Mouse (Mus musculus) midbrain, embryonic 11.5 days (tissue): ENCODE measurements at regions not wholly inside any gene's neighbourhood (a gene's known extent, or its start where the extent isn't known, plus 50 kb on each side); places are given as distances from the start of the nearest gene placed in this dataset.

ENCODE experiments used
- ATAC-seq: fragments of 200-750 bp; cut with Nextera tagmentation; 2 replicates; pipeline ENCODE4 v1.8.0; 2017; ENCODE audit warnings: moderate TSS enrichment, moderate library complexity; ENCODE audit not compliant: low FRiP score
- DNase-seq: peaks from one replicate; pipeline ENCODE4 v3.0.0; 2015; ENCODE audit warnings: low spot score; ENCODE audit errors: missing footprints
- H3K27ac ChIP-seq: fragments of 300-500 bp; sonication (generic); 2 replicates; pipeline ENCODE4 v1.5.1; 2014; ENCODE audit warnings: low read depth, low read length
- H3K27me3 ChIP-seq: fragments of 300-500 bp; sonication (generic); 2 replicates; pipeline ENCODE4 v1.6.1; 2014; ENCODE audit warnings: mild to moderate bottlenecking, low read length, moderate library complexity, mixed read lengths; ENCODE audit not compliant: control insufficient read depth, insufficient read depth
- H3K36me3 ChIP-seq: fragments of 300-500 bp; sonication (generic); 2 replicates; pipeline ENCODE4 v1.6.1; 2014; ENCODE audit warnings: mild to moderate bottlenecking, low read length, moderate library complexity, mixed read lengths; ENCODE audit not compliant: control insufficient read depth, insufficient read depth
- H3K4me1 ChIP-seq: fragments of 300-500 bp; sonication (generic); 2 replicates; pipeline ENCODE4 v1.6.1; 2014; ENCODE audit warnings: low read length; ENCODE audit not compliant: control insufficient read depth, insufficient read depth
- H3K4me2 ChIP-seq: fragments of 300-500 bp; sonication (generic); 2 replicates; pipeline ENCODE4 v1.6.1; 2014; ENCODE audit warnings: mild to moderate bottlenecking, moderate library complexity
- H3K4me3 ChIP-seq: fragments of 300-500 bp; sonication (generic); 2 replicates; pipeline ENCODE4 v1.5.1; 2014; ENCODE audit warnings: low read depth, low read length
- H3K9ac ChIP-seq: fragments of 300-500 bp; sonication (generic); 2 replicates; pipeline ENCODE4 v1.6.1; 2014; ENCODE audit warnings: low read length
- H3K9me3 ChIP-seq: fragments of 300-500 bp; sonication (generic); 2 replicates; pipeline ENCODE4 v1.6.1; 2016; ENCODE audit warnings: low read length; ENCODE audit not compliant: control insufficient read depth
- WGBS: fragments of 180-500 bp; shearing (Covaris S2); extraction: QIAGEN DNeasy Blood & Tissue Kit; methylation state at CpG from one replicate; pipeline ENCODE4 v1.1.7; 2014; 5-methylcytosine and 5-hydroxymethylcytosine counted together

GRCm38 (mm10) chr14:9338220-9338619, 672.2 kb upstream of the 4930452B06Rik start:
- H3K4me3 ChIP-seq, result no peak overlapping the region
- no peak overlapping the region for H3K27ac ChIP-seq
- no peak overlapping the region for H3K9ac ChIP-seq
- H3K4me1 ChIP-seq, result no peaks in the 10 kb centered on the region
- 91% methylated on average over 3 of the region's 3 CpGs for WGBS
- H3K36me3 ChIP-seq, result no peaks in the 10 kb centered on the region
- no peak for ATAC-seq
- no peaks in the 10 kb centered on the region for H3K27me3 ChIP-seq
- DNase-seq, result no peak
- H3K4me2 ChIP-seq, result no peak overlapping the region
- H3K9me3 ChIP-seq, result no peaks in the 10 kb centered on the region

DNA sequence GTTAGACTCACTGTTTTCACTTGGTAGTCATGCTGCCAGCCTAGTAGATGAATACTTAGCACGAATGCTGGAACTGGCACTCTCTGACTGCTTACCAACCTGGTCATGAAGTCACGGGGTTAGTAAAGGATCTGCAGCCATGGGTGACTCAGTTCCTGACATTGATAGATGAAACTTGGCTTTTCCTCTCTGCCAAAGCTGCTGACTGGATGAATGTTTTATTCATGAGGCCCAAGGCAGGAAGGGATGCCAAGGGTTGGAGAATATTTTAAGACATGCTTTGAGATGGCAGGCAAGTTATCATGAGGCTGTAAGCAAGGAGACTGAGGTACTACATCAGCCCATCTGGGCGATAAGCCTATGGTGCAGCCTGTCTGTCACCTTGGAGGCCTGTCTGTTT, 671.1 kb upstream of the 4930452B06Rik start:
- Histone ChIP-seq H3K27ac (no peak overlapping the region), H3K4me2 (no peak overlapping the region), H3K4me1 (peaks cover under 1% of the 10 kb centered on the region; the same call in 1 of the 2 replicates), H3K9ac (no peak overlapping the region), H3K9me3 (no peaks in the 10 kb centered on the region), H3K36me3 (no peaks in the 10 kb centered on the region), H3K4me3 (no peak overlapping the region), H3K27me3 (no peaks in the 10 kb centered on the region)
- WGBS, result 97% methylated on average over 3 of the region's 3 CpGs
- DNase-seq (no peak), ATAC-seq (no peak)

GRCm38 (mm10) chr14:9331593-9331992, 665.6 kb upstream of the 4930452B06Rik start:
- no peaks in the 10 kb centered on the region for H3K27me3 ChIP-seq
- H3K9ac ChIP-seq, result no peak overlapping the region
- H3K36me3 ChIP-seq, result no peaks in the 10 kb centered on the region
- H3K4me1 ChIP-seq, result peaks cover 7% of the 10 kb centered on the region
- DNase-seq, result no peak
- no peaks in the 10 kb centered on the region for H3K9me3 ChIP-seq
- 22% methylated on average over 3 of the region's 3 CpGs for WGBS
- no peak overlapping the region for H3K4me3 ChIP-seq
- ATAC-seq, result peak; percentile 24; the same call in 1 of the 2 replicates
- no peak overlapping the region for H3K27ac ChIP-seq
- H3K4me2 ChIP-seq, result no peak overlapping the region

- no peaks in the 10 kb centered on the region for H3K36me3 ChIP-seq
- H3K4me1 ChIP-seq, result peaks cover 7% of the 10 kb centered on the region
- no peak for ATAC-seq
- no peak overlapping the region for H3K9ac ChIP-seq
- no peaks in the 10 kb centered on the region for H3K9me3 ChIP-seq
- peak; percentile 86 for DNase-seq
- no peak overlapping the region for H3K27ac ChIP-seq
- H3K27me3 ChIP-seq, result no peaks in the 10 kb centered on the region
- H3K4me2 ChIP-seq, result no peak overlapping the region
- no peak overlapping the region for H3K4me3 ChIP-seq
These were observed 664.7 kb upstream of the 4930452B06Rik start for GRCm38 (mm10) chr14:9330767-9331166.

- no peaks in the 10 kb centered on the region for H3K27me3 ChIP-seq
- no peak overlapping the region for H3K27ac ChIP-seq
- H3K9me3 ChIP-seq, result no peaks in the 10 kb centered on the region
- peaks cover 7% of the 10 kb centered on the region for H3K4me1 ChIP-seq
- WGBS, result 80% methylated on average over 12 of the region's 12 CpGs
- H3K9ac ChIP-seq, result no peak overlapping the region
- H3K4me3 ChIP-seq, result no peak overlapping the region
- ATAC-seq, result peak; percentile 70; the same call in 1 of the 2 replicates
- no peak for DNase-seq
- H3K36me3 ChIP-seq, result no peaks in the 10 kb centered on the region
- no peak overlapping the region for H3K4me2 ChIP-seq
These were observed 663.9 kb upstream of the 4930452B06Rik start for GRCm38 (mm10) chr14:9329839-9330485.

GRCm38 (mm10) chr14:9327344-9327743, 661.3 kb upstream of the 4930452B06Rik start:
- no peaks in the 10 kb centered on the region for H3K9me3 ChIP-seq
- no peak overlapping the region for H3K27ac ChIP-seq
- no peaks in the 10 kb centered on the region for H3K27me3 ChIP-seq
- no peak for ATAC-seq
- H3K4me3 ChIP-seq, result no peak overlapping the region
- DNase-seq, result no peak
- peaks cover 7% of the 10 kb centered on the region for H3K4me1 ChIP-seq
- H3K9ac ChIP-seq, result no peak overlapping the region
- WGBS, result 74% methylated on average over 1 of the region's 1 CpGs
- H3K36me3 ChIP-seq, result no peaks in the 10 kb centered on the region
- H3K4me2 ChIP-seq, result no peak overlapping the region

DNA sequence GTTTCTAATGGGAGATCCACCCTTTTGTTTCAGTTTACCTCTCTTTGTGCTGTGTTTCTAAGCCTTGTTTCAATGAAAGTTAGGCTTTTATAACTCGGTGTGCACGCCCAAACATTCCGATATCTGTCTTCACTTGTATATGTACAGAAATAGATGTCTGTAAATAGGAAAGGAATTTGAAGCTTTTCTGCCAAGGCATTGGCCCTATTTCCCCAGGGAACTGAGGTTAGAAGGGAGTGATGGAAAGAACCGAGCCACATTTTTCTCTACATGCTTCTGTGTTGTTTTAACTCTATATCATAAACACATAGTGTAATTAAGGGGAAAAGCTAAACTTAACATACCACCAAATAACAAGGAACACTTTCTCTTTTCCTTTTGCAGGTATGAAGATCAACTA, 653.8 kb upstream of the 4930452B06Rik start:
- ATAC-seq (no peak), DNase-seq (no peak)

GRCm38 (mm10) chr14:9318796-9319465, 652.9 kb upstream of the 4930452B06Rik start:
- Histone ChIP-seq H3K27ac (no peak overlapping the region), H3K9me3 (no peaks in the 10 kb centered on the region), H3K4me1 (no peaks in the 10 kb centered on the region), H3K4me2 (no peak overlapping the region), H3K4me3 (no peak overlapping the region), H3K27me3 (no peaks in the 10 kb centered on the region), H3K36me3 (no peaks in the 10 kb centered on the region), H3K9ac (no peak overlapping the region)
- 84% methylated on average over 2 of the region's 2 CpGs for WGBS
- DNase-seq, result no peak
- no peak for ATAC-seq

More for the DNA sequence above, 653.8 kb upstream of the 4930452B06Rik start:
- Histone ChIP-seq H3K27ac (no peak overlapping the region), H3K4me3 (no peak overlapping the region), H3K9ac (no peak overlapping the region), H3K4me2 (no peak overlapping the region), H3K36me3 (no peaks in the 10 kb centered on the region), H3K27me3 (no peaks in the 10 kb centered on the region), H3K9me3 (no peaks in the 10 kb centered on the region), H3K4me1 (no peaks in the 10 kb centered on the region)
- 86% methylated on average over 4 of the region's 4 CpGs for WGBS

GRCm38 (mm10) chr14:9315224-9315623, 649.2 kb upstream of the 4930452B06Rik start:
- no peaks in the 10 kb centered on the region for H3K9me3 ChIP-seq
- no peaks in the 10 kb centered on the region for H3K36me3 ChIP-seq
- WGBS, result 89% methylated on average over 3 of the region's 3 CpGs
- H3K4me3 ChIP-seq, result no peak overlapping the region
- DNase-seq (no peak), ATAC-seq (no peak)
- no peaks in the 10 kb centered on the region for H3K4me1 ChIP-seq
- H3K27ac ChIP-seq, result no peak overlapping the region
- no peak overlapping the region for H3K9ac ChIP-seq
- H3K27me3 ChIP-seq, result no peaks in the 10 kb centered on the region
- H3K4me2 ChIP-seq, result no peak overlapping the region
